Mouse (Mus musculus) adrenal gland, adult 8-10 months (tissue): Measurements from ENCODE around the gene Rad9a. TPM values are rescaled to one million over a fixed set of nuclear protein-coding genes. Genes with fewer than 3 reads are reported as not detected.

Experiments
- DNase-seq: peaks from one replicate; pipeline ENCODE4 v3.0.0; 2022
- total RNA-seq, 4 experiments: library from RNA; stranded (reverse); gene quantifications; 2 replicates each; pipeline ENCODE4 v1.2.4; 2022

Rad9a gene
- total RNA-seq, 4 experiments from 2014 or later: 8.7 to 14.3 (median 11.9) TPM

- no peak for DNase-seq
Observed at GRCm38 (mm10) chr19:4217855-4218254, 16.4 kb upstream of the Rad9a start.

DNA sequence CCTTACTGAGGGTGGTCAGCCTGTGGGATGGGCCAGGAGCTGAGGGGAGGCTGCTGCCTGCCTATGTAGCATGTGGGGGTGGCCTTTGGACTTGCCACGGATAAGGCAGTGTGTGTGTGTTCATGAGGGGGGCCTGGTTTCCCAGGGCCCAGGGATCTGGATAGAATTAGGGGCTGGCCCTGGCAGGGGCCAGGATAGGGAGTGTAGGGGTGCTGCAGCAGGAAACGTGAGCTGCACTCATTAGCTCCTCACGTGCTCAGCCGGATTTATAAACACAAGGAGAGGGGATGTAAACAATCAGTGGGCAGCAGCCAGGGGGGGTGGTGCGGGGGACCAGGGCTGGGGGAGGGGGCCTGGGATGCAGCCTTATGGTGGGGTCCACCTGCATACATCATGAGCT lies 15.7 kb upstream of the Rad9a start:
- no peak for DNase-seq

DNA sequence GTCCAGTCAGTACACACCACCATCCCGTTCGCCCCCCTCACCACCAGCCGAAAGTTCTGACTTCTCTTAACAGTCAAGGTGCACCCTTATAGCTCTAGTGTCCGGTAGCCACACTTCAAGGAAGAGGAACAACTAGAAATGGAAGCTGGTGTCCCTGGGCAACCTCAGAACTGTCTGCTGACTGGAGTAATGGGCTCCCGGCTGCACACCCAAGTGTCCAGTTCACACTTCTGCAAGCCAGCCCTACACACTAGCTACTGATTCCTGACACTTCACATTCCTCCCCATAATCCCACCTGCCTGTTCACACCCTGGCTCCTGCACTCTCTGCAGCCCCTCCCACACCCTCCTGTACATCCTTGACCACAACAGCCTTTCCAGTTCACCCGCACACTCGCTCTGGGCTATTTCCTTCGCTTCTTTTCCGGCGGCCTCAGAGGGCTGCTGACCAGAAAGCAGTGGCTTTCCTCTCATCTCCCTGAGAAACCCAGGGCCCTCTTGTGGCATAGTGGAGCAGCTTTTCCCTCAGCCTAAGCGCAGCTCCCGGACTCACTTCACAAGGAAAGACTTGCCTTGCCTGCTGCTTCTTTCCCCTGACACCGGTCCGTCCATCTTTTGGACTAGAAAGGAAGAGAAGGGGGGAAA lies 14.7 kb upstream of the Rad9a start:
- no peak for DNase-seq

- DNase-seq: no peak
Observed at GRCm38 (mm10) chr19:4215451-4215840, 14.0 kb upstream of the Rad9a start.

DNA sequence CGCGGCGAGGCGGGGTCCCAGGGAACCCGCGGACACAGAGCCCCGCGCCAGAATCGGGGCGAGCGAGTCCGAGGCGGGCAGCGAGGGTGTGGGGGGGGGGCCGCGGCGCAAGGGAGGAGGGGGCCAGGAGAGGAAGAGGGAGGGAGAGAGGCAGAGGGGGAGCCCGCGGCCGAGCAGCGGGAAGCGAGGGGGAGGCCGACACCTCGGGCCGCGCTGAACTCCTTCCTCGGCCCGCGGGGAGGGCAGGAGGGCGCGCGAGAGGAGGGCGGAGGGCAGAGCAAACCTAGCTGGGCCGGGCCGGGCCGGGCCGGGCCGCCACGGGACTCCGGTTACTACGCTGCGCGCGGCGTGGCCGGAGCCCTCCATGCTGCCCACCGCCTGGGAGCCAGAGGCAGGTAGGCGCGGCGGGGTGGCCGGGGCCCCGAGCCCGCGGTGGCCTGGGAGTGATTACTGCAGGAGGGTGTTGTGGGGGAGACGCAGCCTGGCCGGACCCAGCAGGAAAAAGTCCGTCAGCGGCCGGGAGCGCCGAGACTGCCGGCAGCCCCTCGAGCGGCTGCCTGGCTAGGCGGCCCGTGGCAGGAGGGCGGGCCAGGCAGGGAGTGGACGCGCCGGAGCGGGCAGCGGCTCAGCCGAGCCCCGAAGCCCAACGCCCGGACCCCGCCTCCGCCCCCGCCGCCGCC lies 13.4 kb upstream of the Rad9a start:
- DNase-seq: no peak

- no peak for DNase-seq
Observed at GRCm38 (mm10) chr19:4214071-4214770, 12.8 kb upstream of the Rad9a start, which contains the start of the genes Clcf1 and AC109138.7. Gene Clcf1 (plus strand): TSS chr19:4214238. Gene AC109138.7 (plus strand): TSS chr19:4214357.

GRCm38 (mm10) chr19:4213524-4213974 lies 12.1 kb upstream of the Rad9a start:
- peak; percentile 67 for DNase-seq

- no peak for DNase-seq
Observed at GRCm38 (mm10) chr19:4211891-4212588, 10.6 kb upstream of the Rad9a start.

- DNase-seq: no peak
Observed at GRCm38 (mm10) chr19:4208563-4208962, 7.1 kb upstream of the Rad9a start.

DNA sequence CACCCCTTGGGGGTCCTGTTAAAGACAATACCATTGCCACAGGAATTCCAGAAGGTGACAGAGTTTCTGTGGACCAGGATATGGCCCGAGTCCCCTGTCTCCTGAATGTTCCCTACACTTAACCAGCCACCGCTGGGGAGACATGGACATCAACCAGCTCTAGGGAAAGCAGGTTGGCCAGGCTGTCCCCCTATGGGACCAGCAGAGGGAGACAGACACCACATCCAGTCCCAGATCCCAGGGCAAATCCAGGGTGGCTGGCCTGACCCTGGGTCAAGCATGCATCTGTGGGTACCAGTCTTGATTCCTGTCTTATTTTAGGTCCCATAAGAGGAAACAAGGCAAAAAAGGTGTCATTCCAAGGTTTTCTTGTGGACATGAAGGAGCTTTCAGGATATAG lies 5.5 kb upstream of the Rad9a start:
- peak; percentile 71 for DNase-seq

DNA sequence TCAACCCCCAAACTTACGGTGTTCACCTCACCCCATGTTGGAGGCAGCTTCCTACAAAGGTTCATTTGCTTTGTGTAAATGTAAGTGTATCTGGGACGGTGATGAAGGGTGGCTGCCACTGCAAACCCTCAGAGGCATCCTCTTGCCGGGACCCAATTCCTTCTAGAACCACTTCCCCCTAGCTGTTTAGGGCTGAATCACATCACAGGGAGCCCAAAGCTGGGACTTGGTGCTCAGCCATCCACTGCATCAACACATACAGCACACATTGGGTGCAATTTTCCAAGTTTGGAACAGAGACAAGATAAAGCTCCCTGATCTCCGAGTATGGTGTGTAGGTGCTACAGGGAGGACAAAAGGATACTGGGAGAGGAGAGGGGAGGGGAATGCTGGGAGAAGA lies 3.4 kb upstream of the Rad9a start:
- no peak for DNase-seq

DNA sequence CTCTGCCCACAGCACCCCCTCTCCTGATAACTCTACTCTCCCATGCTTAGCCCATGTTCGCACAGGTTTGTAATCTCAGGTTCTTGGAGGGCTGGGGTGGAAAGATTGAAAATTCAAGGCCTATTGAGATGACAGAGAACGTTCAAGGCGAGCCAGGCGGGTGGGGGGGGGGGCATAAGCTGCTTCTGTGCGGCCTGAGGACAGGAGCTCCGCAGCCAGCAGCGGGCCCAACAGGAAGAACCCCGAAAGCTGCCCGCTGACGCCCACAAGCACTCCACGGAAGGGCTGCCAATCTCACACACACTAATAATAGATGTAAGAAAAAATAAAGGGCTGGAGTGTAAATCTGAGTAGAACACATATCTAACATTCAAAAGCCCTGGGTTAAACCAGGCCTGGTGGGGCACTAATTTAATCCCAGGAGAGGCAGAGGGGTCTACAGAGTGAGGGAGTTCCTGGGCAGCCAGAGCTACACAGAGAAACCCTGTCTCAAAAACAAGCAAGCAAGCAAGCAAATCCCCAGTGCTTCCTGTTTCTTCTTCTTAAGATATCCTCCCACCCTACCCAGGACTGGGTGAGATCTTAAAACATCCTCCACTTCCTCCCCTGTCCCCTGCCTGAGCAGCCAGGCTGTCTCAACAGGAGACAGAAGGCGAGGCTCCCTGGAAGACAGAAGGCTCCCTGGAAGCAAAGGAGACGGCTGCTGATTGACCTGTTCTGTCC lies 2.3 kb upstream of the Rad9a start:
- no peak for DNase-seq

GRCm38 (mm10) chr19:4203148-4203547 lies 1.7 kb upstream of the Rad9a start:
- DNase-seq: no peak

GRCm38 (mm10) chr19:4202149-4202548 lies 687 bp upstream of the Rad9a start:
- DNase-seq: no peak

GRCm38 (mm10) chr19:4197180-4197579 lies 4.3 kb downstream of the Rad9a start:
- DNase-seq: no peak

DNA sequence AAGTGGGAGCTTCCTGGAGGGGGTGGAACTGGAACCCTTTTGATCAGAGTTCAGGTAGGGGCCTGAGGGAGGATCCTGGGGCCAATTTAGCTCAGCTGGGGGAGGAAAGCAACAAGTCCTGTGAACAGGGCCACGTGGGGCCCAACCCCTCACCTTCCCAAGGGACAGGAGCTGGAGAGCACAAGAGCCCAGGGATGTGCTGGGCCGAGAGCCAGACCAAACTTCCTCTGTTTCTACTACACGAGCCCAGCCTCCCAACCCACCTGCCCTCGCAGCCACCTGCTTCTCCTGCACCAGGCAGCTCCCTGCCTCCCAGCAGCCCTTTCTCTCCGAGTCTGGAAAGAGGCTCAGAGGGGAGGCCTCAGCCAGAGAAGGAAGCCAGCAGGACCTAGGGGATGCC lies 4.9 kb downstream of the Rad9a start:
- no peak for DNase-seq

GRCm38 (mm10) chr19:4196048-4196447 lies 5.4 kb downstream of the Rad9a start:
- no peak for DNase-seq

DNA sequence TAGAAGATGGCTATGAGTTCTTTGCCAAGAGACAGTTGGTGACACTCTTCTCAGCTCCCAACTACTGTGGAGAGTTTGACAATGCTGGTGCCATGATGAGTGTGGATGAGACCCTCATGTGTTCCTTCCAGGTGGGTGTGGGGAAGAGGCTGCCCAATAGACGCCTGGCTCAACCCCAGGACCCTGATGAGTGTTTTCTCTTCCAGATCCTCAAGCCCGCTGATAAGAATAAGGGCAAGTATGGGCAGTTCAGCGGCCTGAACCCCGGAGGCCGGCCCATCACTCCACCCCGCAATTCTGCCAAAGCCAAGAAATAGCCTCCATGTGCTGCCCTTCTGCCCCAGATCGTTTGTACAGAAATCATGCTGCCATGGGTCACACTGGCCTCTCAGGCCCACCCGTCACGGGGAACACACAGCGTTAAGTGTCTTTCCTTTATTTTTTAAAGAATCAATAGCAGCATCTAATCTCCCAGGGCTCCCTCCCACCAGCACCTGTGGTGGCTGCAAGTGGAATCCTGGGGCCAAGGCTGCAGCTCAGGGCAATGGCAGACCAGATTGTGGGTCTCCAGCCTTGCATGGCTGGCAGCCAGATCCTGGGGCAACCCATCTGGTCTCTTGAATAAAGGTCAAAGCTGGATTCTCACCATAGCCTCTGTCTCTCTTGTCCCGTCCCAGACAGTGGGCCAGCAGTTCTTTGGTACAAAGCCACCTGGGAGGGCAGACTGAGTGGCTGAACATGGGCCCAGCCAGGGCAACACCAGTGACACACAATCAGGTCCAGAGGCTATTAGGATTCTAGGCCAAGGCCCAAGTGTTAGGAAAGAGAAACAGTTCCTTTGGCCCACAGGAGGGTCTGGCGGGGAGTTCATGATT lies 6.4 kb downstream of the Rad9a start:
- no peak for DNase-seq

DNA sequence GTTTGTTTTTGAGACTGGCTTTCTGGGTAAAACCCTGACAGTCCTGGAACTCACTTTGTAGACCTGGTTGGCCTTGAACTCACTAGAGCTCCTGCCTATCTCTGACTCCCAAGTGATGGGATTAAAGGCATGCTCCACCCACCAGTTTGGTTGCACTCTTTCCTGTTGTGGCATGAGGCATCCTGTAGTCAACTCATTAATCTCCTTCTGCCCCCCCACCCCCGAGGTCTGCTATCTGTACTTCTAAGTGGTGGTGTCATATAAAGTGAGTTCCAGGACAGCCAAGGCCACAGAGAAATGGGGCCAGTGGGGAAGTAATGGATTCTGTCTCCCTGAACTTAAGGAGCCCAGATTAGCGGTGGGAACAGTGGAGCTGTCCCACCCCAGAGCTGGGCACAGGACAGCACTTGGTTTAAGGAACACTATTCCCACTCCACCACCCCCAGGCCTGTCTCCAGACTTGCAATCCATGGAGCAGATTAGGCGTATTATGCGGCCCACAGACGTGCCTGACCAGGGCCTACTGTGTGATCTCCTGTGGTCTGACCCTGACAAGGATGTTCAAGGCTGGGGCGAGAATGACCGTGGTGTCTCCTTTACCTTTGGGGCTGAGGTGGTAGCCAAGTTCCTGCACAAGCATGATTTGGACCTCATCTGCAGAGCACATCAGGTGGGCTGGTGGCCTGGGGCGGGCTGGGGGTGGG lies 7.3 kb downstream of the Rad9a start:
- DNase-seq: no peak

GRCm38 (mm10) chr19:4193129-4193528 lies 8.3 kb downstream of the Rad9a start:
- DNase-seq: no peak
